Mouse (Mus musculus): ENCODE results near the gene Itgb2l. TPM values are rescaled to one million over a fixed set of nuclear protein-coding genes. Genes with fewer than 3 reads are reported as not detected.
"Not testable (repeated sequence)": the region's sequence is repeated elsewhere in the genome, so short reads cannot be mapped to it uniquely, and the experiment has no call there.

Itgb2l gene
- polyA plus RNA-seq, 1 experiment from 2014 or later, result 8.4 TPM

DNA sequence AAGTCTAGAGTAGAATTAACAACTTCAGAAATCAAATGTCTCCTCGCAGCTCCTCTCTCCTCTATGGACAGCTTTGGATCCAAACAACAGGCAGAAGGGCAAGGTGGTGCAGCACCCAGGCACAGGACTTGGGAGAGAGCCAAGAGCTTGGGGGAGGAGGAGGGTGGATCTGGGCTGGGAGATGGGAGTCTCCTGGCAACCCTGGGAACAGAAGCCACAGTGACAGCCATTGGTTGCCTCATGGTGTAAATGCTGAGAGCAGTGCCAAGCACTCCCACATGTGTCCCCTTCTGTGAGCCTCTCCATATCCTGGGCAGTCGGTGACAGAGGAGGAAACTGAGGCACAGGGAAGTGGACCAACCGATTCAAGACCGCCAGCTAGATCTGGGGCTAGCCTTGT is 25.3 kb upstream of the Itgb2l start:
- no peaks in the 10 kb centered on the region for H3K4me1 ChIP-seq (ENCODE audit: control insufficient read depth, low read depth, low read length)
- ATAC-seq (ENCODE audit: low read depth), result no peak
- no peak overlapping the region for H3K27ac ChIP-seq (ENCODE audit: low read length)
- H3K9me3 ChIP-seq (replicated peaks; ENCODE audit: control insufficient read depth, low read length), result no peaks in the 10 kb centered on the region
- H3K4me2 ChIP-seq (ENCODE audit: low read depth, low read length), result no peak overlapping the region
- H3K9ac ChIP-seq (ENCODE audit: low read depth, low read length), result no peak overlapping the region
- no peaks in the 10 kb centered on the region for H3K36me3 ChIP-seq (ENCODE audit: control insufficient read depth, insufficient read depth)
- H3K4me3 ChIP-seq (ENCODE audit: low read depth, low read length), result no peak overlapping the region
- no peaks in the 10 kb centered on the region for H3K27me3 ChIP-seq (ENCODE audit: control insufficient read depth, insufficient read depth, low read depth, low read length)
- 59% methylated on average over 4 of the region's 4 CpGs for WGBS (ENCODE audit: insufficient replicate concordance)

DNA sequence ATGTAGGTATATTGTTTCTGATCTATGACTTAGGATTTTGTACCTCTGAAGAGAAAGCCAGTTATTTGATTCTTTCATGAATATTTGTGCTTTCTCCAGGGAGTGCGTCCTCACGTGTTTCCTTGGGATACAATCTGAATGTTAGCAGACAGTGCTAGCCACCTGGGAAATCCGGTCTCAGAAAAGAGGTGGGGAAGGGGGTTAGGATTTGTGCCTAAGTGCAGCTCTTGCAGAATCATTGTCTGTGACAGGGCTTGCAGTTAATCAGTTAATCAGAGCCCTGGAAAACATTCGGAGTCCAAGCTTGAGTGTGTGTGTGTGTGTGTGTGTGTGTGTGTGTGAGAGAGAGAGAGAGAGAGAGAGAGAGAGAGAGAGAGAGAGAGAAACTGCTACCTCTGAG is 24.6 kb upstream of the Itgb2l start:
- no peak overlapping the region for H3K9ac ChIP-seq (ENCODE audit: low read depth, low read length)
- H3K4me2 ChIP-seq (ENCODE audit: low read depth, low read length), result no peak overlapping the region
- no peak overlapping the region for H3K4me3 ChIP-seq (ENCODE audit: low read depth, low read length)
- no peaks in the 10 kb centered on the region for H3K4me1 ChIP-seq (ENCODE audit: control insufficient read depth, low read depth, low read length)
- H3K36me3 ChIP-seq (ENCODE audit: control insufficient read depth, insufficient read depth), result no peaks in the 10 kb centered on the region
- H3K27ac ChIP-seq (ENCODE audit: low read length), result no peak overlapping the region
- no peak for ATAC-seq (ENCODE audit: low read depth)
- 51% methylated on average over 4 of the region's 4 CpGs for WGBS (ENCODE audit: insufficient replicate concordance)
- H3K27me3 ChIP-seq (ENCODE audit: control insufficient read depth, insufficient read depth, low read depth, low read length), result no peaks in the 10 kb centered on the region
- H3K9me3 ChIP-seq (replicated peaks; ENCODE audit: control insufficient read depth, low read length), result no peaks in the 10 kb centered on the region

GRCm38 (mm10) chr16:96467445-96467844 is 24.0 kb upstream of the Itgb2l start, which contains the start of gene Pcp4:
TSS of gene Pcp4 (plus strand) at chr16:96467606.
- H3K36me3 ChIP-seq (ENCODE audit: control insufficient read depth, insufficient read depth), result no peaks in the 10 kb centered on the region
- H3K4me1 ChIP-seq (ENCODE audit: control insufficient read depth, low read depth, low read length), result no peaks in the 10 kb centered on the region
- H3K27ac ChIP-seq (ENCODE audit: low read length), result no peak within 1 kb of the TSS
- no peak within 1 kb of the TSS for H3K4me3 ChIP-seq (ENCODE audit: low read depth, low read length)
- no peak within 1 kb of the TSS for H3K9ac ChIP-seq (ENCODE audit: low read depth, low read length)
- no peak for ATAC-seq (ENCODE audit: low read depth)
- no peaks in the 10 kb centered on the region for H3K27me3 ChIP-seq (ENCODE audit: control insufficient read depth, insufficient read depth, low read depth, low read length)
- WGBS (ENCODE audit: insufficient replicate concordance), result 13% methylated on average over 8 of the region's 8 CpGs
- H3K9me3 ChIP-seq (replicated peaks; ENCODE audit: control insufficient read depth, low read length), result no peaks in the 10 kb centered on the region
- H3K4me2 ChIP-seq (ENCODE audit: low read depth, low read length), result no peak within 1 kb of the TSS

DNA sequence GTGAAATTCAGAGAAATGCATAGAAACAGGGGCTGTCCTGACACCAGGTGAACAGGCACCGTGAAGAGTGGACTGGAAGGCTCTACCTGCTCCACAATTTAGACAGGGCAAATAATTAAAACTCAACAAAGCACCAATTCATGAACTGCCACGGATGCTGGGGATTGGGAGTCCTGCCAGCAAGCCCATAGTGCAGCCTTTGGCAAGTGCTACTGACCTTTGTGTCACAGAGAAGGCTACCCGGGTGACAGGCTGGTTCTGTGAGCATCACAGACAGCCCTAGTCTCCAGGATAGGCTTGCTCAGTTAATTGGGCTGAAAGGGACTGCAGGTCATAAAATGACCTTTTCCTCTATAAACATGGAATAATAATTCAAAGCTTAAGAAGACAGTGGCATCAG is 17.4 kb upstream of the Itgb2l start:
- no peaks in the 10 kb centered on the region for H3K27me3 ChIP-seq (ENCODE audit: control insufficient read depth, insufficient read depth, low read depth, low read length)
- H3K4me1 ChIP-seq (ENCODE audit: control insufficient read depth, low read depth, low read length), result no peaks in the 10 kb centered on the region
- no peak overlapping the region for H3K27ac ChIP-seq (ENCODE audit: low read length)
- no peak for ATAC-seq (ENCODE audit: low read depth)
- no peaks in the 10 kb centered on the region for H3K36me3 ChIP-seq (ENCODE audit: control insufficient read depth, insufficient read depth)
- WGBS (ENCODE audit: insufficient replicate concordance), result 44% methylated on average over 3 of the region's 3 CpGs
- no peak overlapping the region for H3K4me2 ChIP-seq (ENCODE audit: low read depth, low read length)
- H3K9ac ChIP-seq (ENCODE audit: low read depth, low read length), result no peak overlapping the region
- H3K9me3 ChIP-seq (replicated peaks; ENCODE audit: control insufficient read depth, low read length), result no peaks in the 10 kb centered on the region
- H3K4me3 ChIP-seq (ENCODE audit: low read depth, low read length), result no peak overlapping the region

GRCm38 (mm10) chr16:96459356-96459755 is 15.9 kb upstream of the Itgb2l start:
- H3K9ac ChIP-seq (ENCODE audit: low read depth, low read length), result no peak overlapping the region
- H3K9me3 ChIP-seq (replicated peaks; ENCODE audit: control insufficient read depth, low read length), result no peaks in the 10 kb centered on the region
- H3K4me1 ChIP-seq (ENCODE audit: control insufficient read depth, low read depth, low read length), result no peaks in the 10 kb centered on the region
- ATAC-seq (ENCODE audit: low read depth), result no peak
- H3K4me2 ChIP-seq (ENCODE audit: low read depth, low read length), result no peak overlapping the region
- 60% methylated on average over 2 of the region's 2 CpGs for WGBS (ENCODE audit: insufficient replicate concordance)
- no peak overlapping the region for H3K4me3 ChIP-seq (ENCODE audit: low read depth, low read length)
- H3K36me3 ChIP-seq (ENCODE audit: control insufficient read depth, insufficient read depth), result no peaks in the 10 kb centered on the region
- no peak overlapping the region for H3K27ac ChIP-seq (ENCODE audit: low read length)
- H3K27me3 ChIP-seq (ENCODE audit: control insufficient read depth, insufficient read depth, low read depth, low read length), result no peaks in the 10 kb centered on the region

GRCm38 (mm10) chr16:96457612-96458011 is 14.2 kb upstream of the Itgb2l start:
- WGBS (ENCODE audit: insufficient replicate concordance), result 60% methylated on average over 5 of the region's 5 CpGs

GRCm38 (mm10) chr16:96454086-96454485 is 10.7 kb upstream of the Itgb2l start:
- Histone ChIP-seq H3K4me1 (ENCODE audit: control insufficient read depth, low read depth, low read length) (no peaks in the 10 kb centered on the region), H3K4me3 (ENCODE audit: low read depth, low read length) (no peak overlapping the region), H3K27me3 (ENCODE audit: control insufficient read depth, insufficient read depth, low read depth, low read length) (no peaks in the 10 kb centered on the region), H3K9me3 (replicated peaks; ENCODE audit: control insufficient read depth, low read length) (no peaks in the 10 kb centered on the region), H3K36me3 (ENCODE audit: control insufficient read depth, insufficient read depth) (no peaks in the 10 kb centered on the region), H3K9ac (ENCODE audit: low read depth, low read length) (no peak overlapping the region), H3K4me2 (ENCODE audit: low read depth, low read length) (no peak overlapping the region), H3K27ac (ENCODE audit: low read length) (no peak overlapping the region)
- ATAC-seq (ENCODE audit: low read depth), result no peak

More at GRCm38 (mm10) chr16:96457612-96458011, 14.2 kb upstream of the Itgb2l start:
- Histone ChIP-seq H3K4me1 (ENCODE audit: control insufficient read depth, low read depth, low read length) (no peaks in the 10 kb centered on the region), H3K36me3 (ENCODE audit: control insufficient read depth, insufficient read depth) (no peaks in the 10 kb centered on the region), H3K9me3 (replicated peaks; ENCODE audit: control insufficient read depth, low read length) (no peaks in the 10 kb centered on the region), H3K27ac (ENCODE audit: low read length) (no peak overlapping the region), H3K4me2 (ENCODE audit: low read depth, low read length) (no peak overlapping the region), H3K9ac (ENCODE audit: low read depth, low read length) (no peak overlapping the region), H3K27me3 (ENCODE audit: control insufficient read depth, insufficient read depth, low read depth, low read length) (no peaks in the 10 kb centered on the region), H3K4me3 (ENCODE audit: low read depth, low read length) (no peak overlapping the region)
- no peak for ATAC-seq (ENCODE audit: low read depth)

DNA sequence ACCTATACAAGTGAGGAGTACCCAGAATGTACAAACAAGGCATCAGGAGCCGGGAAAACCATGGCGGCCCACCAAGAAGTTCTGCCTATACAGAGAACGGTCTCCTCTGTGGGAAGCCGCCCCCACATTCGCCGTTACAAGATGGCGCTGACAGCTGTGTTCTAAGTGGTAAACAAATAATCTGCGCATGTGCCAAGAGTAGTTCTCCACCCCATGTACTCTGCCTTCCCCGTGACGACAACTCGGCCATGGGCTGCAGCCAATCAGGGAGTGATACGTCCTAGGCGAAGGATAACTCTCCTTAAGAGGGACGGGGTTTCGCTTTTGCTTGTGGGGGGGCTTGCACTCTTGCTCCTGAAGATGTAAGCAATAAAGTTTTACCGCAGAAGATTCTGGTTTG is 7.5 kb upstream of the Itgb2l start:
- H3K4me3 ChIP-seq (ENCODE audit: low read depth, low read length); ATAC-seq (ENCODE audit: low read depth); H3K27ac ChIP-seq (ENCODE audit: low read length); H3K4me1 ChIP-seq (ENCODE audit: control insufficient read depth, low read depth, low read length); H3K4me2 ChIP-seq (ENCODE audit: low read depth, low read length); H3K27me3 ChIP-seq (ENCODE audit: control insufficient read depth, insufficient read depth, low read depth, low read length); H3K9me3 ChIP-seq (replicated peaks; ENCODE audit: control insufficient read depth, low read length); H3K9ac ChIP-seq (ENCODE audit: low read depth, low read length); H3K36me3 ChIP-seq (ENCODE audit: control insufficient read depth, insufficient read depth): not testable (repeated sequence)
- 80% methylated on average over 12 of the region's 16 CpGs for WGBS (ENCODE audit: insufficient replicate concordance)

- Histone ChIP-seq H3K4me3 (ENCODE audit: low read depth, low read length) (no peak overlapping the region), H3K9me3 (replicated peaks; ENCODE audit: control insufficient read depth, low read length) (no peaks in the 10 kb centered on the region), H3K27me3 (ENCODE audit: control insufficient read depth, insufficient read depth, low read depth, low read length) (no peaks in the 10 kb centered on the region), H3K4me2 (ENCODE audit: low read depth, low read length) (no peak overlapping the region), H3K36me3 (ENCODE audit: control insufficient read depth, insufficient read depth) (no peaks in the 10 kb centered on the region), H3K4me1 (ENCODE audit: control insufficient read depth, low read depth, low read length) (no peaks in the 10 kb centered on the region), H3K27ac (ENCODE audit: low read length) (no peak overlapping the region), H3K9ac (ENCODE audit: low read depth, low read length) (no peak overlapping the region)
- no peak for ATAC-seq (ENCODE audit: low read depth)
- WGBS (ENCODE audit: insufficient replicate concordance), result 73% methylated on average over 3 of the region's 3 CpGs
These were observed 1.6 kb downstream of the Itgb2l start for GRCm38 (mm10) chr16:96441826-96442225.

DNA sequence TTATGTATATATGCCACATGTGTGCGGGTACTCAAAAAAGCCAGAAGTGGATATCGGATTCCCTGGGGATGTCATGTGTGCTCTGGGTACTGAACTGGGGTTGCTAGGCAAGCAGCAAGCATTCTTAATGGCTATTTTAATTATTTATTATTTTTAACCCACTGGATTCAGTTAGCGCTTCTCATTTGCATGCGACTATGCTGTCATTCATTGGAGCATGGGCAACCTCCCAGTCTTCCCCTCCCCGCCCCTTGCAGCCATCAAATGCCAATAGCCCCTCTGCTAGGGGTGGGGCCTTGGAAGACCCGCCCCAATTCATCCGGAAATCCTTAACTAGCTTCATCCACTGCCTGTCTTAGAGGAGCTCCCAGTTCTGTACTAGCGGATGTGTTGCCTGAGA is 2.5 kb downstream of the Itgb2l start:
- H3K4me2 ChIP-seq (ENCODE audit: low read depth, low read length), result no peak overlapping the region
- H3K4me1 ChIP-seq (ENCODE audit: control insufficient read depth, low read depth, low read length), result no peaks in the 10 kb centered on the region
- ATAC-seq (ENCODE audit: low read depth), result no peak
- 71% methylated on average over 8 of the region's 8 CpGs for WGBS (ENCODE audit: insufficient replicate concordance)
- no peak overlapping the region for H3K27ac ChIP-seq (ENCODE audit: low read length)
- no peaks in the 10 kb centered on the region for H3K36me3 ChIP-seq (ENCODE audit: control insufficient read depth, insufficient read depth)
- no peak overlapping the region for H3K9ac ChIP-seq (ENCODE audit: low read depth, low read length)
- no peaks in the 10 kb centered on the region for H3K27me3 ChIP-seq (ENCODE audit: control insufficient read depth, insufficient read depth, low read depth, low read length)
- H3K4me3 ChIP-seq (ENCODE audit: low read depth, low read length), result no peak overlapping the region
- no peaks in the 10 kb centered on the region for H3K9me3 ChIP-seq (replicated peaks; ENCODE audit: control insufficient read depth, low read length)
